Mouse (Mus musculus): ENCODE measurements at regions not wholly inside any gene's neighbourhood (a gene's known extent, or its start where the extent isn't known, plus 50 kb on each side); places are given as distances from the start of the nearest gene placed in this dataset.
"Not testable (repeated sequence)": the region's sequence is repeated elsewhere in the genome, so short reads cannot be mapped to it uniquely, and the experiment has no call there.

DNA sequence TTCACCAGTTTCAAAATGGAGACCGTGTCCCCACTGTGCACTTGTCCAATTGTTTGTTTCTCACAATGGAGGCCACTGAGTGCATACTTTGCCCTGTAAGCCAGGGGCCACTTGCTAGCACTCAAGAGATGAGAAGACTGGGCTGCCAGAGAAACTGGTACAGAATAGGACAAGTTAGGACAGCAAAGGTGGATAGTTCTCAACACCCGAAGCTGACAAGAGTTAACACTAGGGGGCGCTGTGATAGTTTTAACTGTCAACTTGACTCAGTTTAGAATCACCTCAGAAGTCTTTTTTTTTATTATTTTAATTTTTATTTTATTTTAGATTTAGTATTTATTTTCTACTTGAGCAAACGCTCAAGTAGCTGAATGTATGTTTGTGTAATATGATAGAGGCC is 188.2 kb upstream of the Asap2 start:
- H3K27ac ChIP-seq (ENCODE audit: insufficient read depth, low read depth); in situ Hi-C loops (cut with MboI; ENCODE audit: low pct_ligation_motif_present, low pct_unique_long_range_greater_than_20kb, low sequenced_read_pairs): not testable (repeated sequence)

DNA sequence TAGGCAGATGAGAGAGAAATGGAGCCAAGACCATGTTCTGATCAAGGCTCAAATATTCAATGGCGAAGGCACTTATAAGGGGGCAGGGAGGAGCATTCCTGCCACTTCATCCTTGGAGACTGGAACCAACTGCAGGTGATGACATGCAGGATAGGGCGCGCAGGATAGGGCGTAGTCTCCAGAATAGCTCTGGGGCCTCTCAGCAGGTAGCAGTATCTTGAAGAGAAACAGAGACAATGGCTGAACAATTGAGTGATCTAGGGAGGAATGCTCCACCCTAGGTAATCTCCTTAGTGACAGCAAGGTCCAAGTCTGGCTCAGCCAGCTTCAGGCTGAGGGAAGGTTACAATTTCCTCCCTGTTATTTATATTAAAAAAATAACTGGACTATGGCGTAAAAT is 184.8 kb upstream of the Asap2 start:
- H3K27ac ChIP-seq (ENCODE audit: insufficient read depth, low read depth); dilution Hi-C loops (cut with MboI; ENCODE audit: extremely low pct_ligation_motif_present, extremely low pct_unique_long_range_greater_than_20kb, low sequenced_read_pairs); in situ Hi-C loops (cut with MboI; ENCODE audit: low pct_ligation_motif_present, low pct_unique_long_range_greater_than_20kb, low sequenced_read_pairs); H3K9ac ChIP-seq (ENCODE audit: insufficient read depth, low read depth); H3K4me1 ChIP-seq (ENCODE audit: control insufficient read depth in 1 of 2, insufficient read depth in 2 of 2); H3K79me2 ChIP-seq (replicated peaks; ENCODE audit: control insufficient read depth, extremely low read depth, insufficient read depth, poor library complexity, severe bottlenecking); H3K36me3 ChIP-seq (replicated peaks in 1 of 2; ENCODE audit: control insufficient read depth in 1 of 2, insufficient read depth in 1 of 2, low read length in 1 of 2); DNase-seq (ENCODE audit: extremely low read depth); H3K27me3 ChIP-seq (replicated peaks); H3K4me2 ChIP-seq (ENCODE audit: insufficient read depth, low read depth, poor library complexity, severe bottlenecking); H3K4me3 ChIP-seq (replicated peaks in 1 of 3; ENCODE audit: low read depth in 2 of 3, low read length in 2 of 3, poor library complexity in 1 of 3): not testable (repeated sequence)
- H3K9me3 ChIP-seq (replicated peaks; ENCODE audit: low read length): peaks cover 12% of the 10 kb centered on the region

More for the DNA sequence above, 188.2 kb upstream of the Asap2 start:
- DNase-seq (ENCODE audit: extremely low read depth); H3K4me2 ChIP-seq (ENCODE audit: insufficient read depth, low read depth, poor library complexity, severe bottlenecking); H3K27me3 ChIP-seq (replicated peaks); H3K4me1 ChIP-seq (ENCODE audit: control insufficient read depth in 1 of 2, insufficient read depth in 2 of 2); H3K4me3 ChIP-seq (replicated peaks in 1 of 3; ENCODE audit: low read depth in 2 of 3, low read length in 2 of 3, poor library complexity in 1 of 3); H3K36me3 ChIP-seq (replicated peaks in 1 of 2; ENCODE audit: control insufficient read depth in 1 of 2, insufficient read depth in 1 of 2, low read length in 1 of 2); H3K9me3 ChIP-seq (replicated peaks; ENCODE audit: low read length); H3K79me2 ChIP-seq (replicated peaks; ENCODE audit: control insufficient read depth, extremely low read depth, insufficient read depth, poor library complexity, severe bottlenecking); H3K9ac ChIP-seq (ENCODE audit: insufficient read depth, low read depth); dilution Hi-C loops (cut with MboI; ENCODE audit: extremely low pct_ligation_motif_present, extremely low pct_unique_long_range_greater_than_20kb, low sequenced_read_pairs): not testable (repeated sequence)

DNA sequence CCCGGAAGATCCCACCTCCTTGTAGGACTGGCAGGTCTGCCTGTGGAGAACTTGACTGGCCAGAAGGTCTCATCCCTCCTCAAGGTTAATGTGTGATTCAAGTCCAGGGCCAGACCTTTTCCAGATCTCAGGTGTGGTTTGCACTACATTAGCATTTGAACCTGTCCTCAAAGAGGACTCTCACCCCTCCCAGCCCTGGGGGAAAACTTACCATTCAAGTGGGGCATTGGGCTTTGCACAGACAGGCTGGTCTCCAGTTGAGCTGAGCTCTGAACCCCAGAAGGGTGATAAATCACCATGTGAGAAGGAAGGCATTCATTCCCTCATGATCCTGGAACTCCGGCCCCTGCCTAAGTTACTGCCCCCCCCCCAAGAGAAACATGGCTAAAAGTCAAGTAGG is 183.6 kb upstream of the Asap2 start:
- no peaks in the 10 kb centered on the region for H3K79me2 ChIP-seq (replicated peaks; ENCODE audit: control insufficient read depth, extremely low read depth, insufficient read depth, poor library complexity, severe bottlenecking)
- no peaks in the 10 kb centered on the region for H3K4me1 ChIP-seq (ENCODE audit: control insufficient read depth in 1 of 2, insufficient read depth in 2 of 2)
- H3K27ac ChIP-seq (ENCODE audit: insufficient read depth, low read depth): no peak overlapping the region
- H3K27me3 ChIP-seq (replicated peaks): no peaks in the 10 kb centered on the region
- H3K4me2 ChIP-seq (ENCODE audit: insufficient read depth, low read depth, poor library complexity, severe bottlenecking): no peak overlapping the region
- TF ChIP-seq USF2 (conservative IDR thresholded peaks at IDR 0.05; ENCODE audit: low read depth, low read length) (no peak), ZC3H11A (IDR thresholded peaks at IDR 0.05; ENCODE audit: low read depth, low read length) (no peak), E2F4 (IDR thresholded peaks at IDR 0.05; ENCODE audit: insufficient replicate concordance, low read depth, low read length) (no peak), CHD1 (IDR thresholded peaks at IDR 0.05; ENCODE audit: low read depth, low read length) (no peak), JUN (IDR thresholded peaks at IDR 0.05; ENCODE audit: insufficient read depth, low read depth, low read length) (no peak), ELF1 (IDR thresholded peaks at IDR 0.05; ENCODE audit: low read depth, low read length) (no peak), IRF4 (IDR thresholded peaks at IDR 0.05; ENCODE audit: low read depth, low read length) (no peak), KAT2A (IDR thresholded peaks at IDR 0.05; ENCODE audit: insufficient replicate concordance, low read length) (no peak), MAFK (IDR thresholded peaks at IDR 0.05; ENCODE audit: insufficient replicate concordance, low read length) (no peak), HCFC1 (IDR thresholded peaks at IDR 0.05; ENCODE audit: low read depth, low read length) (no peak), SIN3A (IDR thresholded peaks at IDR 0.05; ENCODE audit: low read length) (no peak), RCOR1 (conservative IDR thresholded peaks at IDR 0.05; ENCODE audit: low read depth, low read length) (no peak)
- no peak overlapping the region for H3K4me3 ChIP-seq (replicated peaks in 1 of 3; ENCODE audit: low read depth in 2 of 3, low read length in 2 of 3, poor library complexity in 1 of 3)
- H3K9ac ChIP-seq (ENCODE audit: insufficient read depth, low read depth): no peak overlapping the region
- H3K36me3 ChIP-seq (replicated peaks in 1 of 2; ENCODE audit: control insufficient read depth in 1 of 2, insufficient read depth in 1 of 2, low read length in 1 of 2): no peaks in the 10 kb centered on the region
- peaks cover 13% of the 10 kb centered on the region for H3K9me3 ChIP-seq (replicated peaks; ENCODE audit: low read length)
- dilution Hi-C loops (cut with MboI; ENCODE audit: extremely low pct_ligation_motif_present, extremely low pct_unique_long_range_greater_than_20kb, low sequenced_read_pairs) (no loop called here), in situ Hi-C loops (cut with MboI; ENCODE audit: low pct_ligation_motif_present, low pct_unique_long_range_greater_than_20kb, low sequenced_read_pairs) (no loop called here)
- DNase-seq (ENCODE audit: extremely low read depth): no peak

DNA sequence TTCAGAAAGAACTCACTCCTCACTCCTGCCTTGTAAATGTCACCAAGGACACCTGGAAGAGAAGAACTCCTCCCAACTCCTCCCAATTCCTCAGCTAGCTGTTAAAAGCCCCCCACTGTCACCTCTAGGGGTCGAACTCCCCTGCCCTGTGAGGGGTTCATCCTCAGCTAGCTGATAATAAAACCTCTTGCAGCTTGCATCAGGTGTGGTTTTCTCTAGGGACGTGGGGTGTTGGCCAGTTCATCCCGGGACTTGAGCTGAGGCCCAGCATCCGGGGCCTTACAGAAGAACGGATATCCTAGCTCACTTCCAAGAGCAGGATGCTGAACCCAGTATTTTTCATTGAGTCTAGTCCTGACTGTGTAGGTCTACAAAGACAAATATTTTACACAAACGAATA is 176.4 kb upstream of the Asap2 start:
- H3K9me3 ChIP-seq (replicated peaks; ENCODE audit: low read length): peaks cover 29% of the 10 kb centered on the region
- in situ Hi-C loops (cut with MboI; ENCODE audit: low pct_ligation_motif_present, low pct_unique_long_range_greater_than_20kb, low sequenced_read_pairs); DNase-seq (ENCODE audit: extremely low read depth); H3K36me3 ChIP-seq (replicated peaks in 1 of 2; ENCODE audit: control insufficient read depth in 1 of 2, insufficient read depth in 1 of 2, low read length in 1 of 2); H3K79me2 ChIP-seq (replicated peaks; ENCODE audit: control insufficient read depth, extremely low read depth, insufficient read depth, poor library complexity, severe bottlenecking); dilution Hi-C loops (cut with MboI; ENCODE audit: extremely low pct_ligation_motif_present, extremely low pct_unique_long_range_greater_than_20kb, low sequenced_read_pairs); H3K4me1 ChIP-seq (ENCODE audit: control insufficient read depth in 1 of 2, insufficient read depth in 2 of 2); H3K9ac ChIP-seq (ENCODE audit: insufficient read depth, low read depth); H3K27ac ChIP-seq (ENCODE audit: insufficient read depth, low read depth); H3K27me3 ChIP-seq (replicated peaks); H3K4me3 ChIP-seq (replicated peaks in 1 of 3; ENCODE audit: low read depth in 2 of 3, low read length in 2 of 3, poor library complexity in 1 of 3); H3K4me2 ChIP-seq (ENCODE audit: insufficient read depth, low read depth, poor library complexity, severe bottlenecking): not testable (repeated sequence)

DNA sequence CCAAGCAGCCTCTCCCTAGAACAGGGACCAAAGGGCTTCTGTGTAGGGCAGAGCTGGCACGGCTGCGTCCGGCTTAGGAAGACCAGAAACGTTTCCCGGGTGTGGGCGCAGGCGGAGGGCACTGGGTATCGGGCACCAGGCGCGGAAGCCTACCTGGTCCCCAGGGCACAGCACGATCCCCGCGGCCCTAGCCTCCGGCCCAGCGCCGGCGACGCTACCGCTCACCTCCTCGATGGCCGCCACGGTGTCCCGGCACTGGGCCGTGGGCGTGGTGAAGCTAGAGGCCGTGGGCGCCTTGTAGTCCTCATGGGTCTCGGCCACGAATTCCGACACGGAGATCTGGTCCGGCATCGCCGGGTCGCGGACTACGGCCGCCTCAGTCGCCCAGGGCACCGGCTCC is 175.1 kb upstream of the Asap2 start:
- H3K36me3 ChIP-seq (replicated peaks in 1 of 2; ENCODE audit: control insufficient read depth in 1 of 2, insufficient read depth in 1 of 2, low read length in 1 of 2); dilution Hi-C loops (cut with MboI; ENCODE audit: extremely low pct_ligation_motif_present, extremely low pct_unique_long_range_greater_than_20kb, low sequenced_read_pairs): not testable (repeated sequence)

More for the DNA sequence above, 175.1 kb upstream of the Asap2 start:
- H3K9ac ChIP-seq (ENCODE audit: insufficient read depth, low read depth); DNase-seq (ENCODE audit: extremely low read depth); H3K4me2 ChIP-seq (ENCODE audit: insufficient read depth, low read depth, poor library complexity, severe bottlenecking); in situ Hi-C loops (cut with MboI; ENCODE audit: low pct_ligation_motif_present, low pct_unique_long_range_greater_than_20kb, low sequenced_read_pairs); H3K79me2 ChIP-seq (replicated peaks; ENCODE audit: control insufficient read depth, extremely low read depth, insufficient read depth, poor library complexity, severe bottlenecking); H3K27ac ChIP-seq (ENCODE audit: insufficient read depth, low read depth); H3K27me3 ChIP-seq (replicated peaks); H3K4me1 ChIP-seq (ENCODE audit: control insufficient read depth in 1 of 2, insufficient read depth in 2 of 2); H3K4me3 ChIP-seq (replicated peaks in 1 of 3; ENCODE audit: low read depth in 2 of 3, low read length in 2 of 3, poor library complexity in 1 of 3): not testable (repeated sequence)
- H3K9me3 ChIP-seq (replicated peaks; ENCODE audit: low read length): peaks cover 26% of the 10 kb centered on the region
